Mouse (Mus musculus) adrenal gland, adult 10 weeks (tissue): ENCODE data around the gene Iqch. TPM values are rescaled to one million over a fixed set of nuclear protein-coding genes. Genes with fewer than 3 reads are reported as not detected.

Experiments
- polyA plus RNA-seq: library from polyadenylated mRNA; stranded (reverse); fragments of 350-450 nt; fragmentation: Illumina TruSeq; extraction: RNeasy Lipid Tissue Mini Kit (QIAGEN cat#74804); gene quantifications from one replicate; pipeline ENCODE4 v1.2.3, GENCODE M21; 2014; ENCODE audit warnings: low read depth, low replicate concordance

Iqch gene
- polyA plus RNA-seq = not detected

DNA sequence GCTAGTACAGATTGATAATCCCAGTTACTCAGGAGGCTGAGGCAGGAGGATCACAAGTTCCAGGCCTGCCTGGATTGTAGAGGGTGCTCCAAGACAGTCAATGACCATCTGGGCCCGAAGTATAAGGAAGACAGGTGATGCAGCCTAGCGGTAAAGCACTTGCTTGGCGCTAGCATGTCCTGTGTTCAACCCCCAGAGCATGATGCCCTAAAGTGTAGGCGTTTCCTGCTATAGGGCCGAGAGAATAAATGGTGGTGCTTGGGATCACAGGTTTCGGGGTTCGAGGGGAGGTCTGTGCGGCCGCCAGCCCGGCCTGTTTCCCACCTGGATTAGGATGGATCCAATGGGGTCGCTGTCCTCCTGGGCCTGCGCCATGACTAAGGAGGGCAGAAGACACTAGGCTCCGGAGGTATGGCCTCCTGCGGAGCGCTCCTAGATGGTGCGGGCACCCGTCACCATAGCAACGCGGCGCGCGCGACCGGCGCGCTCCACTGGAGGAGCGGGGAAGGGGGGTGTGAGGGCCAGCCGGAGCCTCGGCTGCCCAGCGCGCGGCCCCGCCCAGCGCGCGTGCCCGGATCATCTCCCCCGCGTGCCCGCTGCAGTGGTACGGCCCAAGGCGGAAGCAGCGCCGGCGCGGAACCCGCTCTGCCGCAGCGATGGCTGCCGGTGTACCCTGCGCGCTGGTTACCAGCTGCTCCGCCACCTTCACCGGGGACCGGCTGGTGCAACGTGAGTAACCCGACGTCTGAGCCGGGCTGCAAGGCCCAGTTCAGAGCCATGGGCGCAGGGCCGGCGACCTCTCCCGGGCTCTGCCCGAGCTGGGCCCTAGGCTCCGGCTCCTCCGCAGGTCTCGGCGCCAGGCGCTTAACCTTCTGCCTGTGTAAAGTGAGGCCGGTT, at the start of gene Iqch, which contains the start of gene Aagab:
TSS of gene Iqch (minus strand) at position 451 of the 897 bp plus-strand sequence.
TSS of gene Aagab (plus strand) at position 618 of the 897 bp plus-strand sequence.

DNA sequence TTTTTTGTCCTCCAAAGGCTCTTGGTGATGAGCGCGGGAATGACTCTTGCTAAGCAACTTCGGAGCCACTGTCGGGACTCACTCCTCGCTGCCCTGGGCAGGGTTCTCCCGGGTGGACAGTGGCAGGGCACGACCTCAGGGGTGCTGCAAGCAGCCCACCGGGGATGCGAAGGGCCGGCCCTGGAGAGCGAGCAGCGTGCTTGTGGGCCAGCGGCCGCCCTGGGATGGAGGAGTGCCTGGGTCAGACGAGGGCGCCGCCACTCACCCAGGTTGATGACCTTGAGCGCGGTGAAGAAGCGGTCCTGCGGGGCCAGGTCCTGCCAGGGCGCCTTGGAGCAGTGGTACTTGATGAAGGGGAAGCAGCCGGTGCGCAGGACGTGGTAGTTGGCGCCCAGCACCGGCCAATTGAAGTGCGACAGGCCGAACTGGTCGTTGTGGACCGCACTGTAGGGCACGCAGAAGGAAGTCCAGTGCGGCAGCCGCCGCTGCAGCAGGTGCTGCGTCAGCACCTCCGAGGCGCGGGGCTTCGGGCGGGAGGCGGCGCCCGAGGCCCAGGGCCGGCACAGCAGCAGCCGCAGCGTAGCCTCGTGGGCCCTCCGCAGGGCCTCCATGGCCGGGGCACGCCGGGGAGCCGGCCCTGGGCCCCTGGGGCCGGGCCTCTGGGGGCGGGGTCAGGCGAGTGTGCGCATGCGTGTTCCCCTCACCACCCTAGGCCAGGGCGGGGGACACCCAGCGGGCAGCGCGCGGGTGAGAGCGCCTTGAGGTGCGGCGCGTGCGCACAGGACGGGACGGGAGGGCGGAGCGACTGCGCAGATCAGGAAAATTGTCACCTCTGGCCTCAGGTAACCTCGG, 203.5 kb downstream of the Iqch start, which contains the start of gene 2300009A05Rik:
TSS of gene 2300009A05Rik (minus strand) at position 636 of the 852 bp plus-strand sequence.

DNA sequence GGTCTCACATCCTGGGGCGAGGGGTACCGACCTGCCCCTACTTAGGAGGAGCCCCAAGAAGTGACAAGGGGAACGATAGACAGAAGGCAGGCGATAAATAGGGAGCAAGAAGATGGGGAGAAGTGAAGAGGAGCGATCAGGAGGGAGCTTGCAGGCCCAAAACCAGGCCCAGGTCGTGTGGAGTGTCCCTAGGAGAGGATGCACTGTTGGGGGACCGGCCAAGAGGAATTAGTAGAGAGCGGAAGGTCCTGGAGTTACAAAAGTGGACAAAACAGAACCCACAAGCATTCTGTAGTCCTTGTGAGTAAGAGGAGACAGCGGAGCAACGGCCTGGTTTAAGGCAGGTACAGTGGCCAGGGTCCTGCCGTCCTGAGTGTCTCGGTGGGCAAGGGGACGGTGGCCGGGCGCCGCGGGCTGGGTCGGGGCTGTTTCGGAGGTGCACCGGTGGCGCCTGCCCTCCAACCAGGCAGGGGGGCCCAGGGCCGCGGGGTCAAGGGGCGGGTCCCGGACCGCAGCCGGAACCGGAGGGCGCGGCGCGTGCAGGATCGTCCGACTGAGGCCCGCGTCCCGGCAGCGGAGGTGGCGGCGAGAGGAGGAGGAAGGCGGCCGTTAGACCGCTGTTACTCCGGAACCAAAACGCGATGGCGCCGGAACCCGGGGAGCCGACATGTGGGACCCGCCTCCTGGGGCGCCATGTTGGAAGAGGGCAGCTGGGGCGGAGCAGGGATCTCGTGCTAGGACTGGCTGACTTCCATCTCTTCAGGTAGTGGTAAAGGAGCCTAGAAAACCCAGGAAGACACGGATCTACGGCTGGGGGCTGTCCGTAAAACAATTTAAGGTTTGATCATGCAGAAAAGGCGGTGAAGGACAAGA, 224.8 kb downstream of the Iqch start, which contains the start of gene Map2k5:
TSS of gene Map2k5 (minus strand) at position 633 of the 873 bp plus-strand sequence.

Other genes with a start within 250 kb of the Iqch start
- 19.2 TPM for gene Map2k5, start 224.6 kb downstream of the Iqch start, polyA plus RNA-seq
- 35.2 TPM for gene 2300009A05Rik, start 203.2 kb downstream of the Iqch start, polyA plus RNA-seq
- 11.7 TPM for gene Aagab, start 167 bp upstream of the Iqch start, polyA plus RNA-seq
- 11.9 TPM for gene Smad3, start 155.5 kb upstream of the Iqch start, polyA plus RNA-seq